Mouse (Mus musculus) forebrain, embryonic 13.5 days (tissue): ENCODE results near the gene Ccp110. TPM values are rescaled to one million over a fixed set of nuclear protein-coding genes. Genes with fewer than 3 reads are reported as not detected.

Experiments used
- ATAC-seq: fragments of 200-750 bp; cut with Nextera tagmentation; 2 replicates; pipeline ENCODE4 v1.8.0; 2017
- H3K27ac ChIP-seq: fragments of 300-500 bp; sonication (generic); 2 replicates; pipeline ENCODE4 v1.5.1; 2015; ENCODE audit warnings: inconsistent platforms, mild to moderate bottlenecking, moderate library complexity
- H3K27me3 ChIP-seq: fragments of 300-500 bp; sonication (generic); 2 replicates; pipeline ENCODE4 v1.6.1; 2015; ENCODE audit warnings: mild to moderate bottlenecking, inconsistent platforms
- H3K36me3 ChIP-seq: fragments of 300-500 bp; sonication (generic); 2 replicates; pipeline ENCODE4 v1.6.1; 2015; ENCODE audit warnings: mild to moderate bottlenecking, inconsistent platforms; ENCODE audit not compliant: poor library complexity, severe bottlenecking
- H3K4me1 ChIP-seq: fragments of 300-500 bp; sonication (generic); 2 replicates; pipeline ENCODE4 v1.6.1; 2015; ENCODE audit warnings: inconsistent platforms
- H3K4me2 ChIP-seq: fragments of 300-500 bp; sonication (generic); 2 replicates; pipeline ENCODE4 v1.6.1; 2015; ENCODE audit warnings: inconsistent platforms, mild to moderate bottlenecking, moderate library complexity
- H3K4me3 ChIP-seq: fragments of 300-500 bp; sonication (generic); 2 replicates; pipeline ENCODE4 v1.5.1; 2015; ENCODE audit warnings: mild to moderate bottlenecking, inconsistent platforms
- H3K9ac ChIP-seq: fragments of 300-500 bp; sonication (generic); 2 replicates; pipeline ENCODE4 v1.6.1; 2015; ENCODE audit warnings: mild to moderate bottlenecking, inconsistent platforms
- H3K9me3 ChIP-seq: fragments of 300-500 bp; sonication (generic); replicated peaks from 2 replicates; pipeline ENCODE4 v1.6.1; 2016; ENCODE audit warnings: inconsistent platforms
- WGBS: fragments of 180-500 bp; shearing (Covaris S2); methylation state at CpG from one replicate; pipeline ENCODE4 v1.1.7; 2015; 5-methylcytosine and 5-hydroxymethylcytosine counted together
- polyA plus RNA-seq: library from polyadenylated mRNA; unstranded; fragments of >200 nt; fragmentation: Nextera tagmentation; extraction: Ambion mirVana; gene quantifications from 2 replicates; pipeline ENCODE4 v1.2.1, GENCODE M21; 2015

The Ccp110 gene
- polyA plus RNA-seq, 1 experiment from 2014 or later = 33.0 TPM

DNA sequence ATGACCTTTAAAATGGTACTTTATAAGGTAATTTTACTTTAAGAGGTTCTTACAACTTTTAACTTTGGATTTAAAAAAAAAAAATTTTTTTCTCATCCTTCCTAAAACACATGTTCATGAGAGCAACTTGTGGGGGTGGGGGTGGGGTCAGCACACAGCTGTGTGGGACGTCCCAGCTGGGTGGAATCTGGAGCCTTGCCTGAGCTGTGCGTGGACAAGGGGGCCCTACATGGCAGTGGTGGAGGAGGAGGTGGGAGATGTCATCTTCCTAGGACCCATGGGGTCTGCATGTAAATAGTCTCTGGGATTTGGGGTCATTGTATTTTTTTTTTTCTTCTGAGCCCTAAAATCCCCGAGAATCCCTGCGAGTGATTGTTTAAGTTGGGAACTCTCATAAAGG is 46.0 kb downstream of the Ccp110 start:
- H3K36me3 ChIP-seq = peaks cover 75% of the 10 kb centered on the region
- no peaks in the 10 kb centered on the region for H3K27me3 ChIP-seq
- H3K4me3 ChIP-seq = no peak overlapping the region
- H3K4me1 ChIP-seq = no peaks in the 10 kb centered on the region
- no peak overlapping the region for H3K4me2 ChIP-seq
- 74% methylated on average over 4 of the region's 4 CpGs for WGBS
- no peaks in the 10 kb centered on the region for H3K9me3 ChIP-seq
- ATAC-seq = no peak
- H3K27ac ChIP-seq = no peak overlapping the region
- H3K9ac ChIP-seq = no peak overlapping the region

DNA sequence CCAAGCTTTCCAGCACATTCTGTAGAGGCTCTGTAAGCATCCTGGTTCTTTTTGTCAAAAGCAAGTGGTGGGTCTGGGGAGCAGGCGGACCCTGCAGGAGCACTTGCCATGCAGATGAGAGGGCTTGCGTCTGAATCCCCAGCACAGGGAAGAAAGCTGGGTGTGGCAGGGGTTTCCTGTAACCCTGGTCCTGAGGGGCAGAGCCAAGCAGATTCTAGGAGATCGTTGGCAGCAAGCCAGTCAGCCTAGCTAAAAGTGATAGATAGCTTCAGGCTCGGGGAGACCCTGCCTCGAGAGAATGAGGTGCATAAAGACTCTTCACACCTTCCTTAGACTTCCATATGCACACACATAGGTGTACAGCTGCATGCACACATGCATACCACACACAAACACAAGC is 47.0 kb downstream of the Ccp110 start:
- Histone ChIP-seq H3K4me2 (no peak overlapping the region), H3K36me3 (peaks cover 76% of the 10 kb centered on the region), H3K9me3 (no peaks in the 10 kb centered on the region), H3K27ac (no peak overlapping the region), H3K4me1 (no peaks in the 10 kb centered on the region), H3K9ac (no peak overlapping the region), H3K27me3 (no peaks in the 10 kb centered on the region), H3K4me3 (no peak overlapping the region)
- no peak for ATAC-seq
- WGBS = 73% methylated on average over 5 of the region's 5 CpGs

DNA sequence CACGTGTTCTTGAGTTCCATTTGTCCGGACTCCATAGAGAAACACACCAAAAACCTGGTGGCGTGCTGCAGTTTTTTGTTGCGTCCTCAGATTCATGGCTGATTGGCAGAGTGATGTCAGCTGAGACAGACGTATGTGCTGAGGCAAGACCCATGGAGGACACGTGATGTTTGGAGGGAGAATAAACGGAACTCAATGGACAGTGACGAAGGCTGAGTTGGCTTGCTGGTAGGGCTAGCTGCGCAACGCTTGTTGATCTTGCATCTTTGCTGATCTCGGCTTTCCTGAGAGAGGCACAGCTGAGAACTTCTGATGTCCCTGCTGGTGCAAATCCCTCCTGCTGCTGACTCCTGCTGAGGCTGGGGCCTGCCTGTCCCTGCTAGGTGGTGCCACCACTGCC is 51.6 kb downstream of the Ccp110 start:
- Histone ChIP-seq H3K9ac (no peak overlapping the region), H3K4me2 (no peak overlapping the region), H3K27ac (no peak overlapping the region), H3K36me3 (peaks cover 52% of the 10 kb centered on the region), H3K9me3 (no peaks in the 10 kb centered on the region), H3K27me3 (no peaks in the 10 kb centered on the region), H3K4me3 (no peak overlapping the region), H3K4me1 (peaks cover 7% of the 10 kb centered on the region)
- WGBS = 88% methylated on average over 11 of the region's 11 CpGs
- ATAC-seq = no peak

DNA sequence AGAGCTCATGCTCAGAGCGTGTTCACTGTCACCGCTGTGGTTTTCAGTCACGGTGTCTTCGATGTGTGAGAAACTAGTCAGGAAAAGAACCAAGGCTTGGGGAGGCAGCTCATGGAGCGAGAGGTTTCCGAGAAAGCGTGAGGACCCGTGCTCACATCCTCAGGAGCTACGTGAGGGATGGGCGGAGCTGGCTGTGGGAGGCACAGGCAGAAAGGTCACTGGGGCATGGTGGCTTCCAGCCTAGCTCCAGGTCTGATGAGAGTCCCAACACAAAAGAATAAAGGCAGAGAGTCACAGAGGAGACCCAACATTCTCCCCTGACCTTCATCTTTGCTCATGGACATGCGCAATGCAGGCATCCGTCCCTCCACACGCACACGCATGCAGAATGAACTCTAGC is 52.4 kb downstream of the Ccp110 start:
- 94% methylated on average over 14 of the region's 14 CpGs for WGBS
- ATAC-seq = no peak
- Histone ChIP-seq H3K4me1 (peaks cover 7% of the 10 kb centered on the region), H3K4me3 (no peak overlapping the region), H3K9me3 (no peaks in the 10 kb centered on the region), H3K36me3 (peaks cover 44% of the 10 kb centered on the region), H3K9ac (no peak overlapping the region), H3K27me3 (no peaks in the 10 kb centered on the region), H3K4me2 (no peak overlapping the region), H3K27ac (no peak overlapping the region)

DNA sequence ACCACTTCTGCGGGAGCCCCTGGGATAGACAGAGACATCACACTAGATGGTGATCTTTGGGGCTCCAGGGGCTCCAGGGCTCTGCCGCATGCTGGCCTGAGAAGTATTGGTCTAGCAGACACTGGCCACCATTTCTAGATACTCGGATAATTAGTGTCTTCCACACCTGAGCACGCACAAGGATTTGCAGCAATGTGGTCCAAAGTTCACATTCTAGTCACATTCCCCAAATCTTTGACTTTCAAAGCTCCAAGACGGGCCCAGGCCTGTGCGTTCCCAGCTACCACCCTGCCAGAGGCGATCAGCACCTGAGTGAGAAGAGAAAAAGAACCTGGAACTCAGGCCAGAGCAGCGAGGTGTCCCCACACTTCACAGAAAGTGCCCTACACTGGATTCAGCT is 53.3 kb downstream of the Ccp110 start:
- no peak overlapping the region for H3K4me3 ChIP-seq
- H3K36me3 ChIP-seq = peaks cover 36% of the 10 kb centered on the region
- H3K9me3 ChIP-seq = no peaks in the 10 kb centered on the region
- no peak overlapping the region for H3K9ac ChIP-seq
- H3K27me3 ChIP-seq = no peaks in the 10 kb centered on the region
- no peak overlapping the region for H3K4me2 ChIP-seq
- no peak overlapping the region for H3K27ac ChIP-seq
- ATAC-seq = peak; percentile 13; the same call in 1 of the 2 replicates
- peaks cover 7% of the 10 kb centered on the region for H3K4me1 ChIP-seq
- 75% methylated on average over 8 of the region's 8 CpGs for WGBS

DNA sequence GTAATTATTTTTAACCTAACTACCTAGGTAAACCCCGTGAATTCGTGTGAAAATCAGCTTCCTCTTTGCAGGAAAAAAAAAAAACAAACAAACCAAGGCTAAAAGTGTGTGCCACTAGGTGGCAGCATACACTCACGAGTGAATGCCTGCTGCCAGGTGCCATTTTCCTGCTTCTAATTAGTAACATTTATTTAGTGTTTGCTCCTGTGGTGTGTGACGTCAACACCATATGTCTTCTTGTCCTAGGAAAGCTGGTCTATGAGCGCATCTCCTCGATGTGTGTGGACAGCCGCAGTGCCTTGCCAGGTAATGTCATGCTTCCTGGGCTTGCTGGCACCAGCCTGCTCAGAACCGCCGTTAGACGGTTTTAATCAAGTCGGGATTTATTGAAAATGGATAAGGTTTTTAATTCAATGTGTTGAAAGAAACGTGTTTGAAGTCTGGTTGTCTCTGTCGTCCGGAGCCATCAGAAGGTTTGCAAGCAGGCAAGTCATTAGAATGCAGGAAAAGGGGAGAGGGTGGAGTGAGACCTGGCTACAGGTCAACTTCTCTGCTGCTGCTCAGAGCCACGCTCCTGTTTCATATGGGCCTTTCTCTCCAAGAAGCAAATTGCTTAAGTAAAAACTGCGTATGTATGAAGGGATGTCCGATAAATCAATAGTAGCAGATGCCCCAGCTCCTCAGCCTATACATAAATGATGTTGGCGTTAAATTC is 53.9 kb downstream of the Ccp110 start:
- peak; percentile 84 for ATAC-seq
- H3K27me3 ChIP-seq = no peaks in the 10 kb centered on the region
- peaks cover 30% of the 10 kb centered on the region for H3K36me3 ChIP-seq
- H3K4me2 ChIP-seq = 0 out of 2 replicates have a peak overlapping the region, but pooled peaks have one; percentile 15
- no peak overlapping the region for H3K4me3 ChIP-seq
- H3K9me3 ChIP-seq = no peaks in the 10 kb centered on the region
- peak overlapping the region; percentile 34; the same call in 1 of the 2 replicates for H3K9ac ChIP-seq
- peak overlapping the region; percentile 48 for H3K27ac ChIP-seq
- H3K4me1 ChIP-seq = peaks cover 7% of the 10 kb centered on the region
- 52% methylated on average over 18 of the region's 18 CpGs for WGBS

DNA sequence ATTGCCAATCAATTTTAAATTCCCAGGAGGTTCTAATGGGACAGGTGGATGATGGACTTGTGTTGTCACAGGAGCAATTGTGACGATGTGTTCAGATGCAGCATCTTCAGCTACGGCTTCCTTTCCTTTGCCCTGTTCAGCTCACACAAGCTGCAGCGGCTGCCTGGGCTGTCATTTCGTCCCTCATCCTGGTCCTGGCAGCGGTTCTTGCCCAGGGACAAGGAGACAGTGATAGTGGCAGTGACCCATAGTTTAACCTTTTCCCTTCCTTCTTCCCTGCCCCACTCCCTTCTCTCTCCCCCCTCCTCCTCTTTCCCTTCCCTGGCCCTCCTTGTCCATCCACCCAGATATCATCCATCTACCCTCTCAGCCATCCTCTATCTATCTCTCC is 54.5 kb downstream of the Ccp110 start:
- 0 out of 2 replicates have a peak, but pooled peaks have one; percentile 14 for ATAC-seq
- Histone ChIP-seq H3K4me3 (no peak overlapping the region), H3K9ac (no peak overlapping the region), H3K27ac (peak overlapping the region; percentile 48), H3K4me2 (no peak overlapping the region), H3K4me1 (peaks cover 7% of the 10 kb centered on the region), H3K36me3 (peaks cover 24% of the 10 kb centered on the region), H3K9me3 (no peaks in the 10 kb centered on the region), H3K27me3 (no peaks in the 10 kb centered on the region)
- WGBS = 86% methylated on average over 5 of the region's 5 CpGs

DNA sequence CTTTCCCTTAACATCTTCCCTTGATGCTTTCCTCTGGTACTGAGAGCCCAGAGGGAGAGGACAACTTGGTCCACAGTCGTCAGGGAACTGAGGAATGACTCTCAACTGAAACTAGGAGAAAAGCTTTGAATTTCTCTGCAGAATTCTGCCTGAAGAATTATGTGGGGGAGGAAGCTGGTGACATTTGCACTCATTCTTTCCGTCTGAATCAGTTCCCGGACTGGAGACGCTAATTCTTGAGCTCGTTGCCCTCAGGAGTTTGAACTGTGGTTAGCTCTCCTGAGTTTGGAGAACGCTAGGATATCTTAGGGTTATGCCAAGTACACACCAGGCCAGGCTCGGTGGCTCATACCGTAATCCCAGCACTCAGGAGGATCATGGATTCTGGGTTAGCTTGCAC is 56.9 kb downstream of the Ccp110 start:
- 86% methylated on average over 8 of the region's 8 CpGs for WGBS
- H3K36me3 ChIP-seq = peaks cover 20% of the 10 kb centered on the region
- H3K27ac ChIP-seq = no peak overlapping the region
- H3K9me3 ChIP-seq = no peaks in the 10 kb centered on the region
- no peak overlapping the region for H3K9ac ChIP-seq
- ATAC-seq = no peak
- no peak overlapping the region for H3K4me3 ChIP-seq
- no peaks in the 10 kb centered on the region for H3K27me3 ChIP-seq
- H3K4me2 ChIP-seq = no peak overlapping the region
- peaks cover 7% of the 10 kb centered on the region for H3K4me1 ChIP-seq

DNA sequence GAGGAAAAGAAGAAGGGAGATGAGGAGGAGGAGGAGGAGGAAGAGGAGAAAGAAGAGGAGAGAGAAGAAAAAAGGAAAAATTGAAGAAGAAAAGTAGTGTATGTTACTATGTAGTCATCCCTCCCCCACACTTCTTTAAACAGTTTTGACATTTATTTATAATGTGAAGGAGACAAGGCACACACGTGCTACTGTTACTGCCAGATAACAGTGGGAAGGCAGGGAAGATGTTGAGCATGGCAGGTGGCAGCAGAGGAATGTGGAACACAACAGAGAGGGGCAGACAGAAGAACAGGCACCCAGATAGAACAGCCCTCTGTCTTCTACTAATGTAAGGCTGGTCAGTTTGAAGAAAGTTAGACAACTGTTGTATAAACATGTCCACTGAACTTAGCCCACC is 57.3 kb downstream of the Ccp110 start:
- no peak overlapping the region for H3K9ac ChIP-seq
- peaks cover 7% of the 10 kb centered on the region for H3K4me1 ChIP-seq
- peaks cover 20% of the 10 kb centered on the region for H3K36me3 ChIP-seq
- no peak overlapping the region for H3K27ac ChIP-seq
- WGBS = 50% methylated on average over 1 of the region's 1 CpGs
- no peak overlapping the region for H3K4me2 ChIP-seq
- no peak overlapping the region for H3K4me3 ChIP-seq
- H3K27me3 ChIP-seq = no peaks in the 10 kb centered on the region
- H3K9me3 ChIP-seq = no peaks in the 10 kb centered on the region
- no peak for ATAC-seq

DNA sequence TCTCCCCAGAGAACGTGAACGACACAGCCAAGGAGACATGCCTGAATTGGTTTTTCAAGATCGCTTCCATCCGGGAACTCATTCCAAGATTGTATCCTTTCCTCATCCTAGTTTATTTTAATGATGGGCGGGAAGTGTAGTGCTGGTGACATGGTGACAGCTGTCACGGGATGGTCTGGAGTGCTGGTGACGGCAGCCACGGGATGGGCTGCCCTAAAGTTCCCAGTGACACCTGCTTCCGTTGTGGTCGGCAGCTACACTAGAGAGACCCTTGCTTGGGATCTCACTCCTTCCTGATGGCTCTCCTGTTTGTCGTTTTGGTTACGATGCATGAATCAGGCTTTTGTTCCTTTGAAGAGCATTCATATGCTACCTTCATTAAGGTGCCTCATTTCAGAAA is 60.7 kb downstream of the Ccp110 start:
- Histone ChIP-seq H3K9me3 (no peaks in the 10 kb centered on the region), H3K9ac (no peak overlapping the region), H3K4me2 (no peak overlapping the region), H3K27ac (no peak overlapping the region), H3K36me3 (peaks cover 45% of the 10 kb centered on the region), H3K27me3 (no peaks in the 10 kb centered on the region), H3K4me3 (no peak overlapping the region), H3K4me1 (peaks cover 18% of the 10 kb centered on the region)
- WGBS = 87% methylated on average over 12 of the region's 12 CpGs
- no peak for ATAC-seq

DNA sequence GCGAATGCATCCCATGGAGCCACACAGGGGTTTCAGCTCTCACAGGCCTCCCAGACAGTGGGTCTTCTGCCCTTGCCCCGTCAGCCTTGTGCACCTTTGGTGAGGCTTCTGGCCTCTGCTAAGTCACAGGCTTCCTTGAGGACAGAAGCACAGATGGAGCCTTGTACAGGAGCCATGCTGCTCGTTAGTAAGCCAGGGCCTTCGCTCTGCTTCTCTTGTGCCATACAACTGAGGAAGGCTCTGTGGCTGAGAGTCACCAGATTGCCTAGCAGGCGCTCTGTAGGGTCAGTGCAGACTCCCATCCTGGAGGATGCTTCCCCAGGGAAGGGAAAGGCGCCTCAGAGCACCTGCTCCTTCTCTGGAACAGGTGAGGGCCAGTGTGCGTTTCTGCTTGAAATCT is 63.6 kb downstream of the Ccp110 start:
- no peak for ATAC-seq
- Histone ChIP-seq H3K4me2 (no peak overlapping the region), H3K4me1 (peaks cover 26% of the 10 kb centered on the region), H3K4me3 (no peak overlapping the region), H3K9me3 (no peaks in the 10 kb centered on the region), H3K27ac (peak overlapping the region; percentile 59), H3K9ac (0 out of 2 replicates have a peak overlapping the region, but pooled peaks have one; percentile 16), H3K27me3 (no peaks in the 10 kb centered on the region), H3K36me3 (peaks cover 66% of the 10 kb centered on the region)
- WGBS = 70% methylated on average over 7 of the region's 7 CpGs

DNA sequence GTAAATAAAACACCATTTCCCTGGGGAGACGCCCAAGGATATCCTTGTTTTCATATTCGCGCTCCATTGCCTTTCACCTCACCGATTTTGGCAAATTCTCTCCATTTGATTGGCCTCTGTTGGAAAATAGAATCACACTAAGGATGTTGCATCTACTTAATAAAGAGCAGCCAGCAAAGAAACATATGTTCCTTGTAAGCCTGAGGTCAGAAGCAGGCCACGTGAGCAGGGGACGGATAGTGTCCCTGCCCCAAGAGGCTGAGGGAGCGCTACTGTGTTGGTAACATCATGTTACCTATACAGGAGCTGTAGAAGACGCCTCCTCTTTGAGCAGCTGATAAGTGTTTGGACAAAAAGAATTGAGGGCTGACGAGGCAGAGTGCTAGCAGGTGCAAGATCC is 64.1 kb downstream of the Ccp110 start:
- no peak for ATAC-seq
- Histone ChIP-seq H3K27me3 (no peaks in the 10 kb centered on the region), H3K4me3 (no peak overlapping the region), H3K4me1 (peaks cover 26% of the 10 kb centered on the region), H3K36me3 (peaks cover 71% of the 10 kb centered on the region), H3K9ac (no peak overlapping the region), H3K27ac (no peak overlapping the region), H3K9me3 (no peaks in the 10 kb centered on the region), H3K4me2 (no peak overlapping the region)
- 74% methylated on average over 9 of the region's 9 CpGs for WGBS
